Mouse (Mus musculus) myocyte (in vitro differentiated cells): ENCODE measurements around the gene Mrpl4.

ENCODE experiments used
- CEBPB ChIP-seq: IDR thresholded peaks from 2 replicates; pipeline ENCODE4 v1.6.1; 2011; ENCODE audit warnings: mild to moderate bottlenecking, moderate library complexity; ENCODE audit not compliant: poor library complexity, insufficient read depth, severe bottlenecking
- E2F4 ChIP-seq: IDR thresholded peaks from one replicate; pipeline ENCODE4 v1.6.1; 2011; ENCODE audit warnings: mild to moderate bottlenecking, control low read depth, moderate library complexity; ENCODE audit not compliant: insufficient read depth
- MAX ChIP-seq: IDR thresholded peaks from one replicate; pipeline ENCODE4 v1.6.1; 2011; ENCODE audit warnings: low read depth, mild to moderate bottlenecking, control low read depth
- MYOD1 ChIP-seq, 3 experiments: IDR thresholded peaks; one replicate each; pipeline ENCODE4 v1.6.1; 2011; ENCODE audit warnings: control low read depth in 2 of 3, low read depth in 2 of 3, mild to moderate bottlenecking in 2 of 3, moderate library complexity in 1 of 3; ENCODE audit not compliant: insufficient read length in 2 of 3, control insufficient read depth in 1 of 3
- MYOG ChIP-seq, 3 experiments: IDR thresholded peaks; one replicate each; pipeline ENCODE4 v1.6.1; 2011; ENCODE audit warnings: control low read depth in 2 of 3, low read depth in 2 of 3, mild to moderate bottlenecking in 2 of 3; ENCODE audit not compliant: insufficient read length in 2 of 3, control insufficient read depth in 1 of 3, insufficient read depth in 1 of 3
- POLR2A ChIP-seq: IDR thresholded peaks from one replicate; pipeline ENCODE4 v1.6.1; 2011; ENCODE audit warnings: low read depth, mild to moderate bottlenecking, control low read depth, moderate library complexity; ENCODE audit not compliant: insufficient read length
- POLR2AphosphoS2 ChIP-seq: IDR thresholded peaks from one replicate; pipeline ENCODE4 v1.6.1; 2011; ENCODE audit warnings: low read depth, control low read depth; ENCODE audit not compliant: insufficient read length
- REST ChIP-seq: IDR thresholded peaks from one replicate; pipeline ENCODE4 v1.6.1; 2011; ENCODE audit warnings: mild to moderate bottlenecking, control low read depth, moderate library complexity; ENCODE audit not compliant: insufficient read depth, insufficient read length
- SRF ChIP-seq: IDR thresholded peaks from one replicate; pipeline ENCODE4 v1.6.1; 2011; ENCODE audit warnings: low read depth; ENCODE audit not compliant: control insufficient read depth, insufficient read length
- TCF12 ChIP-seq: IDR thresholded peaks from one replicate; pipeline ENCODE4 v1.6.1; 2011; ENCODE audit warnings: mild to moderate bottlenecking, control low read depth; ENCODE audit not compliant: poor library complexity, insufficient read depth, severe bottlenecking
- TCF3 ChIP-seq: IDR thresholded peaks from one replicate; pipeline ENCODE4 v1.6.1; 2011; ENCODE audit warnings: low read depth, control low read depth; ENCODE audit not compliant: insufficient read length
- USF1 ChIP-seq: IDR thresholded peaks from one replicate; pipeline ENCODE4 v1.6.1; 2011; ENCODE audit warnings: low read depth, mild to moderate bottlenecking, control low read depth, moderate library complexity

DNA sequence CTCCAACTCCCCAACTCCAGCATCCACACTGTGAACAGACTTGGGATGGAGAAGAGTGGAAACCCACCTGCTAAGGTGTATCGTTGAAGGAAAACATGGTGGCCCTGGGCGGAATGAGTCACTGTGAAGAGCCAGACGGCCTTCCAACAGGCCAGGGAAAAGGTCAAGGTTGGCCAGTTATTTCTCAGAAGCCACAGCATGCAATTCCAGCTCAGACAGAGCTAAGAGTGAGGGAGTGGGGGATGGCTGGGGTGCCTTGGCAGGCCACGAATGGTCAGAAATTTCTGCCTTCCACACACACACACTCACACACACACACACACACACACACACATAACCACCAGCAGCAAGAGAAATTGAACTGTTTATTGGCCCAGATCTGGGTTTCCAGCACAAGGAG lies 36.9 kb upstream of the Mrpl4 start:
- TF ChIP-seq POLR2A: no peak
- TF ChIP-seq TCF3: no peak
- no peak for TF ChIP-seq USF1
- no peak for TF ChIP-seq MAX
- TF ChIP-seq MYOD1 (IDR thresholded peaks at IDR 0.05; ENCODE audit: control insufficient read depth in 1 of 3, insufficient read length in 2 of 3, low read depth in 2 of 3): no peak
- TF ChIP-seq POLR2AphosphoS2: no peak
- TF ChIP-seq E2F4: no peak
- TF ChIP-seq TCF12: no peak
- TF ChIP-seq CEBPB: no peak
- TF ChIP-seq SRF: no peak
- no peak for TF ChIP-seq REST
- no peak for TF ChIP-seq MYOG (IDR thresholded peaks at IDR 0.05; ENCODE audit: control insufficient read depth in 1 of 3, insufficient read depth in 1 of 3, insufficient read length in 2 of 3, low read depth in 2 of 3)
